Mouse (Mus musculus): ENCODE data around the gene Cd164l2. TPM values are rescaled to one million over a fixed set of nuclear protein-coding genes. Genes with fewer than 3 reads are reported as not detected.

Cd164l2 gene
- total RNA-seq, 2 experiments from 2014 or later, result 0.26 TPM; not detected in 1

GRCm38 (mm10) chr4:133197355-133197754 is 14.6 kb upstream of the Cd164l2 start:
- peak overlapping the region; percentile 69 for H3K27ac ChIP-seq
- TF ChIP-seq CTCF (IDR thresholded peaks at IDR 0.05), result no peak
- DNase-seq, result no peak
- intact Hi-C loops (cut with DNase I), result loop anchor here (5.0 kb wide), 1 partner anchor 65 kb away; the partner anchor contains the start of gene Wasf2
- H3K4me3 ChIP-seq, result no peak overlapping the region

DNA sequence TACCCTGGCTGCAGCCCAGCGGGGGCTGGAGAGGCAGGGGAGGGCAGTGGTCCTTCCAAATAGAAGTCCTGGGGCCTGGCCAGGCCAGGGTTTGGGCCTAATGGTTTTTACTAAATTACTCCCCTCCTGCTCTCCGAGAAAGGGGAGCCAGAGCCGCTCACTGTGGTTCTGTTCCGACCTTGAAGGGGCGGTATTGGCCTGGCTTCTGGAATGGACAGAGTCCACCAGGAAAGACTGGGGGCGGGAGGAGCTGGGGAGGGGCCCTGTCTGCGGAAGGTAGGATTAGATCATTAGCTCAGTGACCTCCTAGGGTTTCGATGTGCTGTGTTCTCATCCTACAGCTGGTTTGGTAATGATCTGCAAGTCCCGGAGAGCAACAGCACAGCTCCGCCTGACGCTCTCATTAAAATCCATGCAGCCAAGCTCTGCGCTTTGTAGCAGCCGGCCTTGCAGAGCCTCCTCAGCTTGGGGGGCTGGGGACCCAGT is 14.1 kb upstream of the Cd164l2 start:
- Histone ChIP-seq H3K4me3 (no peak overlapping the region), H3K27ac (peak overlapping the region; percentile 69)
- intact Hi-C loops (cut with DNase I), result loop anchor here (5.0 kb wide), 1 partner anchor 66 kb away; the partner anchor contains the start of gene Wasf2
- TF ChIP-seq CTCF (IDR thresholded peaks at IDR 0.05), result no peak
- peak; percentile 64 for DNase-seq

DNA sequence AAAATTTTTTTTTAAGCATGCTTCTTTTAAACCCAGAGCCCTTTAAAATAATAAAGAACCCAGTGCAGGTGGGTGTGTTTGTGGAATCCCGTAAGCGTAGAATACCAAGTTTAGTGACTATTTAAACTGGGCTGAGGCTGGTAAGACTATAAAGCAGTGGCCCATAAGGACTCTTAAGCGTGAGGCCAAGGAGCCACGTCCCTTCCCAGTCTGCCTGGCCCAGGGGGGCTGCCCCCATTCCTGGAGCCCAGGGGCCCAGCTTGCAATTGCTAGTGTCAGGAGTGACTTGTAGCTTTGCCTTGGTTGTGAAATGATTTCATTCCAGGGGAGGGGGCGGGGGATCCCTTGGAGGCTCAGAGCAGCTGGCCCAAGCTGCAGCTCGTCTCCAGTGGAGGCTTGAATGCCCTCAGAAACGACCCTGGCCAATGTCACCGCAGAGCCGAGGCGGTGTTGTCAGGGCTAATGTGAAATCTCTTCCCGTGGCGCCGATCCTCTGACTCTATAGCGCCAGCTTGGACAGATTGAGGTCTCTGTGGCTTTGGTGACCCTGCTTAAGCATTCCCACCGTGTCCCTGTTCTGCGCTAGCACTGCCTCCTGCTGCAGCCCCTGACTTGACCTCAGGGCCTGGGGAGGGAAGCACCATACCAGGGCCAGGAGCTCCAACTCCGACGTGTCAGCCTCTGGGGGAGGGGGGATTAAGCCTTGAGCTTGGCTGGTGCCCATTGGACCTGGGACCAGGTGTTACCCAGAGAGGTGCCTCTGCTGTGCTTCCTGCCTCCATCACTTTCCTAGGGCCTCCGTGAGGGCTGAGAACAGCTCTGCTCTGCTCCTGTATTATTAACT is 13.4 kb upstream of the Cd164l2 start:
- intact Hi-C loops (cut with DNase I), result loop anchor here (5.0 kb wide), 1 partner anchor 66 kb away; the partner anchor contains the start of gene Wasf2
- Histone ChIP-seq H3K27ac (peak overlapping the region; percentile 69), H3K4me3 (no peak overlapping the region)
- no peak for DNase-seq
- no peak for TF ChIP-seq CTCF (IDR thresholded peaks at IDR 0.05)

DNA sequence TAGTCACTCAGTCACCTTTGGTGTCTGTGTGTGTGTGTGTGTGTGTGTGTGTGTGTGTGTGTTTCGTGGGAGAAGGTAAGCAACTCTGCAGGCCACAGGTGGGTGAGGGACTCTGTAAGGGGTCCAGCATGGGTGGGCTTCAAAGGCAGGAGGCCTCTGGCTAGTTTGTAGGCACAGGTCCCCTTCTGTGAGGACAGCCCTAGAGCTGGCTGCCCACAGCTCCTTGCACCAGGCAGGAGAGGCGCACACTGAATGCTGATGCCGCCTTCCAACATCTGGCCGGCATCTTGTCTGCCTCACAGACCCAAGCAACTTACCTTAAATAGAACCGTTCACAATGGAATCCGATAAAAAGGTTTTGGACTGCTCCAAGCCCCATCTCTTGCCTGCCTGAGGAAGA is 12.2 kb upstream of the Cd164l2 start:
- intact Hi-C loops (cut with DNase I), result loop anchor here (5.0 kb wide), 2 partner anchors 67 to 192 kb away; partner anchors contain the start of gene Wasf2
- TF ChIP-seq CTCF (IDR thresholded peaks at IDR 0.05), result no peak
- Histone ChIP-seq H3K27ac (peak overlapping the region; percentile 79), H3K4me3 (no peak overlapping the region; the same call in 1 of the 2 replicates)
- DNase-seq, result no peak

DNA sequence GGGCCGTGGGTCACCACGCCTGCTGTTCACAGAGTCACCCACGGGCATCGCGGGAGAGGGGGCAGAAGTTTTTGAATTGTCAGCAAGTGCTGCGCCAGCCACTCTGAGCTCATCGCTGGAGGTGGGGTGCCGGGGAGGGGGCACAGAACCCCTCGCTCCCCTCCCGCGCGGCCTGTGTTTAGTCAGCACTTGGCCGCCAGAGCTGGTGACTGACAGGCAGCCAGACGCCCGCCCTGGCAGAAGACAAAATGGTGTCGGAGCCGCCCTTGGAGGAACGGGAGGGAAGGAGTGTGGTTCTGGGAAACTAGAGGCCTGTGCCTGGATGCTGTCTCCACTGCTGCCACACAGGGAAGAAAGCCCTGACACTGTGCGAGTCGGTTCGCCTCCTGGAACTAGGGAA is 11.6 kb upstream of the Cd164l2 start:
- Histone ChIP-seq H3K4me3 (peak overlapping the region; percentile 50), H3K27ac (peak overlapping the region; percentile 79)
- intact Hi-C loops (cut with DNase I), result loop anchor here (5.0 kb wide), 1 partner anchor 193 kb away; no protein-coding TSS in a partner anchor
- DNase-seq, result peak; percentile 74
- TF ChIP-seq CTCF (IDR thresholded peaks at IDR 0.05), result no peak

GRCm38 (mm10) chr4:133201006-133201771 is 10.7 kb upstream of the Cd164l2 start:
- DNase-seq, result peak; percentile 88
- peak; percentile 79 for TF ChIP-seq CTCF (IDR thresholded peaks at IDR 0.05)
- Histone ChIP-seq H3K27ac (peak overlapping the region; percentile 79), H3K4me3 (no peak overlapping the region)
- intact Hi-C loops (cut with DNase I), result loop anchor here (5.0 kb wide), 1 partner anchor 194 kb away; no protein-coding TSS in a partner anchor

DNA sequence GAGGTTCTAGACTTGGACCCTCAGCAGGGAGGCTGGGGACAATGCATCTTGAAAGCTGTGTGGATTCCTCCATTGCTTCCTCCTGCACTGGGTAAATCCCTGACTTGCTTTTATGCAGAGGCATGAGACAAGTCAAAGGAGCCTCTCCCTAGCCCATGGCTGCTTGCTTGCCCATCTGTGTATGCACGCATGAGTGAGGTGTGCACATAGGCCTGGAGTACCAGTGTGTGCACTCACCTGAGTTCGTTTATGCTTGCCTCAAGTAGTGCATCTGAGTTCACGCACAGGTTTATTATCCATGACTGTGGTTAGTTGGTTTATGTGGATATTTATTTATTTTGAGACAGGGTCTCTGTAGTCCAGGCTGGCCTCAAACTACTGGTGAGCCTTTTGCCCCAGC is 9.7 kb upstream of the Cd164l2 start:
- Histone ChIP-seq H3K4me3 (no peak overlapping the region), H3K27ac (no peak overlapping the region)
- no peak for TF ChIP-seq CTCF (IDR thresholded peaks at IDR 0.05)
- intact Hi-C loops (cut with DNase I), result loop anchor here (5.0 kb wide), 1 partner anchor 195 kb away; no protein-coding TSS in a partner anchor
- no peak for DNase-seq

DNA sequence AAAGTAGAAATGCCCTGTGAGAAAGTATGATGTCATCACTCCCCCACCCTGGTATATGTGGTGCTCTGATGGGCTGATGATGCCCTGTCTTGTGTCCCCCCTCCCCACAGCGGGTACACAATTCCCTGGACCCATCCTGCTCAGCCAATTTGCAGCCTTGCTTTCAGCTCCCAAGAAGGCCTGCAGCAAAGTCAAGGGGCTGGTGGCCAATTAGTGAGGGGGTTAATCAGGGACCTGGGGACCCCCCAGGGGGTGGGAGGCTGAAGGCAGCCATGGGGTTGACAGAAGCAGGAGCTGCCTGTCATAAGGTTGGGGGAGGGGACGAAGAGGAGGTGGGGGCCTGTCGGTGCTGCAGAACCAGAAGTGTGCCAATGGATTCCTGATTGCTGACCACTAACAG is 8.3 kb upstream of the Cd164l2 start:
- DNase-seq, result no peak
- H3K27ac ChIP-seq, result no peak overlapping the region
- intact Hi-C loops (cut with DNase I), result loop anchor here (5.0 kb wide), 1 partner anchor 196 kb away; no protein-coding TSS in a partner anchor
- no peak for TF ChIP-seq CTCF (IDR thresholded peaks at IDR 0.05)
- no peak overlapping the region for H3K4me3 ChIP-seq

GRCm38 (mm10) chr4:133204379-133204778 is 7.6 kb upstream of the Cd164l2 start:
- intact Hi-C loops (cut with DNase I), result loop anchor here (5.0 kb wide), 1 partner anchor 197 kb away; no protein-coding TSS in a partner anchor
- no peak for TF ChIP-seq CTCF (IDR thresholded peaks at IDR 0.05)
- no peak overlapping the region for H3K27ac ChIP-seq
- DNase-seq, result no peak
- H3K4me3 ChIP-seq, result no peak overlapping the region

- H3K27ac ChIP-seq, result no peak overlapping the region
- TF ChIP-seq CTCF (IDR thresholded peaks at IDR 0.05), result peak; percentile 85
- H3K4me3 ChIP-seq, result no peak overlapping the region
- DNase-seq, result peak; percentile 52
- intact Hi-C loops (cut with DNase I), result loop anchor here (5.0 kb wide), 1 partner anchor 262 kb away; no protein-coding TSS in a partner anchor
These were observed 2.6 kb upstream of the Cd164l2 start for GRCm38 (mm10) chr4:133209366-133209765.

DNA sequence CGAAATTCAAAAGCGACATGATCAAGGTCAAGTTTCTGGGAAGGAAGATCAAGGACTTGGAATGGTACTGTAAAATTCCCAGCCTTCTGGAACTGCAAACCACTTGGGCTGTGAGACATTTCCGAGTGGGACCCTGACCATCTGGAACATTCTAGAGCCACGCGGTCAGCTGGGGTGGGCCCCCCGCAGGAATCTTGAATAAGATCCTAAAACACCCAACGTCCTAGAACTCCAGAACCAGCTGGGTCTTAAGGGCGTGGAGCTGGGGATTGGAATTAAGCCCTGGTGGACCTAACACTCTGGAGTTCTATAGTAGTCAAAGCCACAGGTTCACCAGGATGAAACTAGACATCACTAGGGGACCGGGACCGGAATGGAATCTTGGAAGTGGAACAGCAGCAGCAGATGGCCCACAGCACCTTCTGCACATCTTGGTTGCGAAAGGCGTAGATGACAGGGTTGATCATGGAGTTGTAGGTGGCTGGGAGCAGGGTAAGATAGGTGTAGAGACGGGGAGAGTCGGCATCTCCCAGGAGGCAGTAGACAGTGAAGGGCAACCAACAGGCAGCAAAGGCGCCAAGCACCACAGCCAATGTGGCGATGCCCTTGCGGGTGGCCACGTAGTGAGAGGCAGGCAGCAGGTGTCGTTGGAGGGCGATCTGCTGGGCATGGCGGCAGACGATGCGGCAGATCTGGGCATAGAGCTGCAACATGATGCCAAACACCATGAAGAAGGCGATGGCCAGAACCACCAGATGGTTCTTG is 1.7 kb upstream of the Cd164l2 start:
- intact Hi-C loops (cut with DNase I), result no loop called here
- no peak for DNase-seq
- no peak overlapping the region for H3K27ac ChIP-seq
- TF ChIP-seq CTCF (IDR thresholded peaks at IDR 0.05), result no peak
- no peak overlapping the region for H3K4me3 ChIP-seq
